Mouse (Mus musculus) hindbrain, embryonic 16.5 days (tissue): Measurements from ENCODE around the gene Ctsd. TPM values are rescaled to one million over a fixed set of nuclear protein-coding genes. Genes with fewer than 3 reads are reported as not detected.
A peak's percentile ranks its signal among the peaks of the same experiment; 100 is the strongest.

Experiments used
- ATAC-seq: fragments of 200-750 bp; cut with Nextera tagmentation; 2 replicates; pipeline ENCODE4 v1.8.0; 2017; ENCODE audit warnings: moderate TSS enrichment, moderate library complexity
- H3K27ac ChIP-seq: fragments of 300-500 bp; sonication (generic); 2 replicates; pipeline ENCODE4 v1.5.1; 2014; ENCODE audit warnings: low read depth, mild to moderate bottlenecking, control low read depth, low read length, moderate library complexity
- H3K27me3 ChIP-seq: fragments of 300-500 bp; sonication (generic); replicated peaks from 2 replicates; pipeline ENCODE4 v1.6.1; 2014; ENCODE audit warnings: low read length; ENCODE audit not compliant: control insufficient read depth, insufficient read depth
- H3K36me3 ChIP-seq: fragments of 300-500 bp; sonication (generic); 2 replicates; pipeline ENCODE4 v1.6.1; 2014; ENCODE audit warnings: mild to moderate bottlenecking, low read length, moderate library complexity, mixed read lengths; ENCODE audit not compliant: control insufficient read depth, insufficient read depth
- H3K4me1 ChIP-seq: fragments of 300-500 bp; sonication (generic); 2 replicates; pipeline ENCODE4 v1.6.1; 2014; ENCODE audit warnings: low read depth, low read length; ENCODE audit not compliant: control insufficient read depth, insufficient read depth
- H3K4me2 ChIP-seq: fragments of 300-500 bp; sonication (generic); 2 replicates; pipeline ENCODE4 v1.6.1; 2014; ENCODE audit warnings: mild to moderate bottlenecking, low read length, control low read depth, moderate library complexity
- H3K4me3 ChIP-seq: fragments of 300-500 bp; sonication (generic); 2 replicates; pipeline ENCODE4 v1.5.1; 2014; ENCODE audit warnings: mild to moderate bottlenecking, low read length, control low read depth, moderate library complexity
- H3K9ac ChIP-seq: fragments of 300-500 bp; sonication (generic); 2 replicates; pipeline ENCODE4 v1.6.1; 2014; ENCODE audit warnings: low read depth, mild to moderate bottlenecking, control low read depth, low read length, moderate library complexity
- H3K9me3 ChIP-seq: fragments of 300-500 bp; sonication (generic); 2 replicates; pipeline ENCODE4 v1.6.1; 2014; ENCODE audit warnings: mild to moderate bottlenecking, low read length, moderate library complexity; ENCODE audit not compliant: control insufficient read depth
- WGBS: fragments of 180-500 bp; shearing (Covaris S2); extraction: QIAGEN DNeasy Blood & Tissue Kit; methylation state at CpG from one replicate; pipeline ENCODE4 v1.1.7; 2014; 5-methylcytosine and 5-hydroxymethylcytosine counted together
- polyA plus RNA-seq: library from polyadenylated mRNA; unstranded; fragments of >200 nt; fragmentation: Nextera tagmentation; extraction: Ambion mirVana; gene quantifications from 2 replicates; pipeline ENCODE4 v1.2.1, GENCODE M21; 2015

Gene Ctsd
- polyA plus RNA-seq, 1 experiment from 2014 or later = 378 TPM

DNA sequence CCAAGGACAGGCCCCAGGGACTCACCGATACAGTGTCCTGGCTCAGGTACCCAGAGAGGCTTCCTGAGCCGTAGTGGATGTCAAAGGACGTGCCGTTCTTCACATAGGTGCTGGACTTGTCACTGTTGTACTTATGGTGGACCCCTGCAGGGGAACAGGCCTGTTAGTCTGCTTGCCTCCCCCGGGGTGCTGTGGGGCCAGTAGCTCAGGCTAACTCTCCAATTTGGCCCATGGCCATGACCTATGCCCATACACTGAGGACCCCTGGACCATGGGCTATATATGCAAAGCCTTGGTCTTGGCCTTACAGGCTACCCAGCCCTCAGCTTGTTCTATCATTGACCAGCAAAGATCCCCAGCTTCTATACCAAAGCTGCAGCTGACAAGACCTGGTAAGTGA is 5.3 kb downstream of the Ctsd start, which contains the start of gene Gm49369:
Gm49369 (minus strand) TSS at position 101 of the 400 bp plus-strand sequence.
- H3K4me3 ChIP-seq = no peak within 1 kb of the TSS
- WGBS = 92% methylated on average over 5 of the region's 5 CpGs
- no peak within 1 kb of the TSS for H3K4me2 ChIP-seq
- no peak within 1 kb of the TSS for H3K27ac ChIP-seq
- no peaks in the 10 kb centered on the region for H3K9me3 ChIP-seq
- no peak within 1 kb of the TSS for H3K9ac ChIP-seq
- peaks cover 63% of the 10 kb centered on the region for H3K36me3 ChIP-seq
- no peak for ATAC-seq
- no peaks in the 10 kb centered on the region for H3K27me3 ChIP-seq
- H3K4me1 ChIP-seq = peaks cover 15% of the 10 kb centered on the region

DNA sequence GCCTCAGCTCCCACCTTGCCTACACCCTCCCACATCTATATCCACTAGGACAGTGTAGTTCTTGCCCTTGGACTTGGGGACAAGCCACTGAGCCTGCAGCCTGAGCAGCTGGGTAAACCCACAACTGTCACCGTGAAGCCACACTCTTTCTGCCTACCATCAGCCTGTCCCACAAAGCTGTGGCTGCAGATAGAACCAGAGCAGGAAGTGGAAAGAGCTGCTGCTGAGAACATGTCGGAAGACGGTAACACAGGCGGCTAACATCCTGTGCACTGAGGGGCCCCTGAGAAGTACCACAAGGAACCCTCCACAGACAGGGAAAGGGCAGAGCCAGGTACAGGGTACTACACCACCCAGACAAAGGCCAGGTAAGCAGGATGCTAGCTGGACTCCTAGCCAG is 6.7 kb downstream of the Ctsd start:
- H3K9me3 ChIP-seq = no peaks in the 10 kb centered on the region
- no peaks in the 10 kb centered on the region for H3K27me3 ChIP-seq
- no peak overlapping the region for H3K9ac ChIP-seq
- H3K36me3 ChIP-seq = peaks cover 75% of the 10 kb centered on the region
- 86% methylated on average over 4 of the region's 4 CpGs for WGBS
- H3K4me2 ChIP-seq = no peak overlapping the region
- H3K4me1 ChIP-seq = peaks cover 5% of the 10 kb centered on the region
- ATAC-seq = no peak
- no peak overlapping the region for H3K27ac ChIP-seq
- no peak overlapping the region for H3K4me3 ChIP-seq

DNA sequence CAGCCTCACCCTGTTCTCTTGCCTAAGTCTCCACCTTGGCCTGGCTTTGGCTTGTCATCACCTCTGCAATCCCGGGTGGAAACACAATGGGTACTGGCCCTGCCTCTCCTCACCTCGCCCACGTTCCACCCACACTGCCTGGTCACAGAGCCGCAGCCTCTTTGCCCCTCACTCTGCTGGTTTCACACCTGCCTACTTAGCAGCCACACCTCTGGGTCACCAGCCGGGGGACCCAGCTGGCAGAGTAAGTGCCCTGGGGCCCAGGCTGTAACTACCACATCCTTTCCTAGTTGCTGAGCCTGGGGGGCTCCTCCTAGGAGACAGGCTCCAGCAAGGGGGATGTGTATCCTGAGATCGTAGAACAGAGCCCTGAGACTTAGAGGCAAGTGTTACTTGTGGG is 8.7 kb downstream of the Ctsd start:
- Histone ChIP-seq H3K9me3 (no peaks in the 10 kb centered on the region), H3K9ac (no peak overlapping the region), H3K4me2 (no peak overlapping the region), H3K27ac (no peak overlapping the region), H3K36me3 (peaks cover 72% of the 10 kb centered on the region), H3K27me3 (no peaks in the 10 kb centered on the region), H3K4me3 (no peak overlapping the region), H3K4me1 (no peaks in the 10 kb centered on the region)
- 87% methylated on average over 6 of the region's 6 CpGs for WGBS
- ATAC-seq = no peak

DNA sequence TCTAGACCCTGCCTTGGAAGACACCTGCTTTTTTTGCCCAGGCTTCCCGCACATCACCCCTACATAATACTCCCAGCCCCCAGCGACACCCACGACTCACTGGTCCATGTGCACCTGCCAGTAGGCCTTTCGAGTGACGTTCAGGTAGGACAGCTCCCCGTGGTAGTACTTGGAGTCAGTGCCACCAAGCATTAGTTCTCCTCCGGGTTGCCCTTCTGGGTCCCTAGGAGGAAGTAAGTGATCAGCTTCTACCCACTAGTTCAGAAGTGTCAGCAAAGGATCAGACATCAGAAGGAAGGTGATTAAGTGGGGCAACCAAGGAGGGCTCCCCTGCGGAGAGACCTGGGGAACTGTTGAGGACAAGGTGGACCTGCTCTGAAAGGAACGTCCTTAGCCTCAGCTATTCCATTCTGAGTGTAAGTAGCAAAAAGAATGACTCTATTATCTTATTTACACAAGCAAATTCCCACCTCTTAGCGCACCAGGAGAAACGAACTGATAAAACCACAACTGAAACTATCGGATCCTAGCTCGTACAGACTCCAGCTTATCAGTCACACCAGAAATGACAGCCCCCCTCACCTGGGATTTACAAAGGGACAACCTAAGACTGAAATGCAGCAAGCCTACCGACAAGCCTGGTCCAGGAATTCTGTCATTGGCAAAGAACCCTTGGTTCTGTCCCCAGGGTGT is 10.5 kb downstream of the Ctsd start:
- no peak overlapping the region for H3K4me2 ChIP-seq
- peaks cover 11% of the 10 kb centered on the region for H3K27me3 ChIP-seq
- no peak overlapping the region for H3K27ac ChIP-seq
- peaks cover 2% of the 10 kb centered on the region; the same call in 1 of the 2 replicates for H3K4me1 ChIP-seq
- H3K9me3 ChIP-seq = no peaks in the 10 kb centered on the region
- H3K4me3 ChIP-seq = no peak overlapping the region
- H3K36me3 ChIP-seq = peaks cover 58% of the 10 kb centered on the region
- no peak for ATAC-seq
- H3K9ac ChIP-seq = no peak overlapping the region
- 93% methylated on average over 14 of the region's 14 CpGs for WGBS

DNA sequence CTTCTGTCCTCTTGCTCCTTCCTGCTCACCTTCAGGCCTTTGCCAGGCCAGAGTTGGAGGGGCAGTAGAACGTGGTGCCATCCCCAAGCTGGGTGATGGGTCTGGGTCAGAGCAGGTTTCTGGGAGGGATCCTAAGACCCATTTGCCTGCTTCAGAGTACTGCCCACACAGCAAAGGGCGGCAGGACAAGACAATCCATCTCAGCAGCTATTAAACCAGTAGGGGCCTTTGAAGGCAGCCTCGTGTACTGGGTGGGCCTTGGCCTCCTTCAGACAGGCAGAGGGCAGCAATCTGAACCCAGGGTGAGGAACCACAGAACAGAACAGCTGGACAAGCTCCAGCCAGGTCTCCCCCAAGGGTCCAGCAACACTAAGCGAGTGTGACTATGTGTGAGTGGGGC is 11.7 kb downstream of the Ctsd start:
- WGBS = 81% methylated on average over 4 of the region's 4 CpGs
- no peak overlapping the region for H3K27ac ChIP-seq
- peaks cover 20% of the 10 kb centered on the region for H3K27me3 ChIP-seq
- peaks cover 9% of the 10 kb centered on the region; the same call in 1 of the 2 replicates for H3K4me1 ChIP-seq
- H3K9ac ChIP-seq = no peak overlapping the region
- H3K36me3 ChIP-seq = peaks cover 45% of the 10 kb centered on the region
- no peak for ATAC-seq
- no peaks in the 10 kb centered on the region for H3K9me3 ChIP-seq
- no peak overlapping the region for H3K4me3 ChIP-seq
- H3K4me2 ChIP-seq = no peak overlapping the region

GRCm38 (mm10) chr7:142375261-142375724 is 12.5 kb downstream of the Ctsd start:
- no peak overlapping the region for H3K9ac ChIP-seq
- H3K27ac ChIP-seq = no peak overlapping the region
- no peak overlapping the region for H3K4me2 ChIP-seq
- H3K36me3 ChIP-seq = peaks cover 37% of the 10 kb centered on the region
- peaks cover 9% of the 10 kb centered on the region; the same call in 1 of the 2 replicates for H3K4me1 ChIP-seq
- 72% methylated on average over 6 of the region's 6 CpGs for WGBS
- H3K4me3 ChIP-seq = no peak overlapping the region
- no peaks in the 10 kb centered on the region for H3K9me3 ChIP-seq
- no peak for ATAC-seq
- peaks cover 28% of the 10 kb centered on the region for H3K27me3 ChIP-seq

DNA sequence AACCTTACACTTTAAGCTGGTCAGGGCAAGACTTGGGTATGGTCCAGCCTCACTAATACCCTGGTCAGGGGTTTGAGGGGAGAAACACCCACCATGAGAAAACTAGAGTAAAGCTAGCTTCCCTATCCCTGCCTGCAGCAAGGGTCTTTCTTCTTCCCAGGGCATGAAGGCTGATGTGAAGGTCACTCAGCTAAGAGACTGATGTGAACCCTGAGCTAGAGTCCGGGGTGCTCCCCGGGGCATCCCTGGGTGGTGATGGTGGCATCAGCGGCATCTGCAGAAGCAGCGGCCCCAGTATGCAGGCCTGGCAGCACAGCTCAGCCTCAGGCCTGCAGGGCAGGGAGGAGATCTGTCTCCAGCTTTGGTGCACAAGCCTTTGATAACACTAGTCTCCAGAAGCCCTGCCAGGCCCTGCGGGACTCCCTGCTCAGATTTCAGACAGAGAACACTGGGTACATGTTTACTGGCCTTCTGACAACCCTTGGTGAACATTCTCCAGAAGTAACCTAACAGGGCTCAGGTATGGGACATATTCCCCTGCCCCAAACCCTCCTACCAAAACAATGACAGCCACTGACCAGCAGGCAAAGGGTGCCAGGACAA is 13.3 kb downstream of the Ctsd start:
- H3K4me2 ChIP-seq = no peak overlapping the region
- H3K27me3 ChIP-seq = peaks cover 29% of the 10 kb centered on the region
- peaks cover 9% of the 10 kb centered on the region; the same call in 1 of the 2 replicates for H3K4me1 ChIP-seq
- no peaks in the 10 kb centered on the region for H3K9me3 ChIP-seq
- no peak overlapping the region for H3K27ac ChIP-seq
- no peak for ATAC-seq
- H3K9ac ChIP-seq = no peak overlapping the region
- 92% methylated on average over 5 of the region's 5 CpGs for WGBS
- H3K36me3 ChIP-seq = peaks cover 30% of the 10 kb centered on the region
- no peak overlapping the region for H3K4me3 ChIP-seq

DNA sequence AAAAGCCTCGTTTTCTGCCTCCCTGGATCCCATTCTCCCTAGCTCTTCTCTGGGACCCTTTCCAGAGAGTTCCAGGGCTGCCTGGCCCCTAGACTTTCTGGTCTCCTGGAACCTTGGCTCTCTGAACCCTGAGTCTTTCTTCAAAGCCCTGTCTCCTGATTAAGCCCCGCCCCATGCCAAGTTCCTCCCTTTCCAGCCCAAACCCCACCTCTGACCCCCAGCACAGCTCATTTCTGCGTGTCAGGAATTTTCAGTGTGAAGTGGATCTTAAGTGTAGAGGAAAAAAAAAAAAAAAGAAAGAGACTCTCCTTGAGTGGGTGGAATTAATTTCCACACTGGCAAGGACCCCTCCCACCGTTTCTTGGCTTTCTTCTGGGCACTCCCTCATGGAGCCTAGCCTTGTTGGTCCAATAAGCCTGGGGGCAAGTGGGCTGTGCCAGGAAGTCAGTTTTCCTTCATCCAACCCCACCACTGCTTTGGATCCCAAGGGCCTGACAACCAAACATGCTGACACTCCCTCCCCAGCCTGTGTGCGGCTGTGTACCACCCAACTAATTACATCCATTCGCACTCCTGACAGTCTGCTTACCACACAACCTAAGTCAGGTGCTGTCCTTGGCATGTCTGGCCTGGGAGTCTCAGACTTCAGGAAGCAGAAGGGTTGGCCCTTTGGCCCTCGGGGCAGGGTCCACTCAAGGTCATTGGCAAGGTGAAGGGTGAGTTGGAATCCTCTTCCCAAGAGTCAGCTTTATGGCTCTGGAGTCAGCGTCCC is 14.0 kb downstream of the Ctsd start, which contains the start of gene Ifitm10:
Ifitm10 (minus strand) TSS at position 113 of the 772 bp plus-strand sequence.
- 70% methylated on average over 8 of the region's 8 CpGs for WGBS
- Histone ChIP-seq H3K27me3 (peaks cover 29% of the 10 kb centered on the region), H3K9ac (no peak within 1 kb of the TSS), H3K27ac (no peak within 1 kb of the TSS), H3K4me2 (peak within 1 kb of the TSS; percentile 89), H3K36me3 (peaks cover 23% of the 10 kb centered on the region), H3K4me3 (no peak within 1 kb of the TSS; the same call in 1 of the 2 replicates), H3K9me3 (no peaks in the 10 kb centered on the region), H3K4me1 (peaks cover 9% of the 10 kb centered on the region; the same call in 1 of the 2 replicates)
- no peak for ATAC-seq

DNA sequence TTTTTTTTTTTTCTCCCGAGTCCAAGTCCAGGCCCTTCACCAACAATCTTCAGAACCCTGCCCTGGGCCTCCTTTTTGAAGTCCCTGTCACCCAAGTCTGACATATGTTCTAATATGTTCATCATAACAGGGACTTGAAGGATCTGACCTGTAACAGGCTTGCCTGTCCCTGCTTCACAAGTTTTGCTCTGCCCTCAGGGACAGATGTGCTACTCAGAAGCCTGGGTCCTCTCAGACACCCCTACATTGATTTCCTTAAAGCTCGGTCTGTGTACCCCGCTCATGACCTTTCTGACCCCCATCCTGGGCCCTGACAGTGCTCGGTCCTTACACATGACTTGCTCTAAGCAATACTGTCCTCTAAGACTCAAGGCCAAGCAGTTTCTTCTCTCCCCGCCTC is 14.8 kb downstream of the Ctsd start:
- Histone ChIP-seq H3K9me3 (no peaks in the 10 kb centered on the region), H3K27ac (no peak overlapping the region), H3K9ac (no peak overlapping the region), H3K4me3 (no peak overlapping the region), H3K36me3 (peaks cover 18% of the 10 kb centered on the region), H3K4me2 (no peak overlapping the region), H3K27me3 (peaks cover 29% of the 10 kb centered on the region), H3K4me1 (peaks cover 9% of the 10 kb centered on the region; the same call in 1 of the 2 replicates)
- 70% methylated on average over 5 of the region's 5 CpGs for WGBS
- ATAC-seq = no peak
